Mouse (Mus musculus) neural tube, embryonic 15.5 days (tissue): ENCODE measurements around the gene Sema6c. TPM values are rescaled to one million over a fixed set of nuclear protein-coding genes. Genes with fewer than 3 reads are reported as not detected.
A peak's percentile ranks its signal among the peaks of the same experiment; 100 is the strongest.

Experiments
- ATAC-seq: fragments of 200-750 bp; cut with Nextera tagmentation; 2 replicates; pipeline ENCODE4 v1.8.0; 2017; ENCODE audit warnings: mild to moderate bottlenecking, moderate TSS enrichment, moderate library complexity; ENCODE audit not compliant: low FRiP score
- H3K27ac ChIP-seq: fragments of 300-500 bp; sonication (generic); replicated peaks from 2 replicates; pipeline ENCODE4 v1.5.1; 2015; ENCODE audit warnings: mild to moderate bottlenecking, inconsistent platforms
- H3K27me3 ChIP-seq: fragments of 300-500 bp; sonication (generic); replicated peaks from 2 replicates; pipeline ENCODE4 v1.6.1; 2015; ENCODE audit warnings: inconsistent platforms
- H3K36me3 ChIP-seq: fragments of 300-500 bp; sonication (generic); 2 replicates; pipeline ENCODE4 v1.6.1; 2015; ENCODE audit warnings: inconsistent platforms
- H3K4me1 ChIP-seq: fragments of 300-500 bp; sonication (generic); 2 replicates; pipeline ENCODE4 v1.6.1; 2015; ENCODE audit warnings: inconsistent platforms
- H3K4me2 ChIP-seq: fragments of 300-500 bp; sonication (generic); 2 replicates; pipeline ENCODE4 v1.6.1; 2015; ENCODE audit warnings: inconsistent platforms, mild to moderate bottlenecking, moderate library complexity
- H3K4me3 ChIP-seq: fragments of 300-500 bp; sonication (generic); replicated peaks from 2 replicates; pipeline ENCODE4 v1.5.1; 2015; ENCODE audit warnings: mild to moderate bottlenecking, inconsistent platforms
- H3K9ac ChIP-seq: fragments of 300-500 bp; sonication (generic); replicated peaks from 2 replicates; pipeline ENCODE4 v1.6.1; 2015; ENCODE audit warnings: mild to moderate bottlenecking, inconsistent platforms
- H3K9me3 ChIP-seq: fragments of 300-500 bp; sonication (generic); replicated peaks from 2 replicates; pipeline ENCODE4 v1.6.1; 2016; ENCODE audit warnings: inconsistent platforms
- WGBS: fragments of 180-500 bp; shearing (Covaris S2); methylation state at CpG from one replicate; pipeline ENCODE4 v1.1.7; 2015; ENCODE audit warnings: mixed read lengths; 5-methylcytosine and 5-hydroxymethylcytosine counted together
- polyA plus RNA-seq: library from polyadenylated mRNA; unstranded; fragments of >200 nt; fragmentation: Nextera tagmentation; extraction: Ambion mirVana; gene quantifications from 2 replicates; pipeline ENCODE4 v1.2.1, GENCODE M21; 2015

Gene Sema6c
- polyA plus RNA-seq, 1 experiment from 2014 or later: 24.4 TPM

DNA sequence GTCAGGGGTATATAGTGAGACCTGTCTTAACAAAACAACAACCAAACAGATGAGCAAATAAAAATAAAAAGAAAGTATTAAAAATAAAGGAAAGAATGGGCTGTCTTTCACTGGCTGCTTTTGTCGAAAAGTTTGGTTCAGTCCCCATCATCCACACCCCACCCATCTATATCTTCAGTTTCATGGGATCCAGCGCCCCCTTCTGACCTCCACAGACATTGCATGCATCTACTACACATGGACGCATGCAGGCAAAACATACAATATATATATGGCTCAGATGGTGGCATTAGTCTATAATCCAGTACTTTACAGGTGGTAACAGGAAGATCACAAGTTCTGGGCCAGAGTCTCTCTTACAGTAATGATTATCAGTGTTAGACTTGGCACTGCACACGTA, 6.4 kb upstream of the Sema6c start:
- no peak for ATAC-seq
- Histone ChIP-seq H3K27me3 (no peaks in the 10 kb centered on the region), H3K4me3 (no peak overlapping the region), H3K9me3 (no peaks in the 10 kb centered on the region), H3K36me3 (no peaks in the 10 kb centered on the region), H3K9ac (no peak overlapping the region), H3K27ac (no peak overlapping the region), H3K4me2 (no peak overlapping the region), H3K4me1 (no peaks in the 10 kb centered on the region)
- 51% methylated on average over 4 of the region's 4 CpGs for WGBS

DNA sequence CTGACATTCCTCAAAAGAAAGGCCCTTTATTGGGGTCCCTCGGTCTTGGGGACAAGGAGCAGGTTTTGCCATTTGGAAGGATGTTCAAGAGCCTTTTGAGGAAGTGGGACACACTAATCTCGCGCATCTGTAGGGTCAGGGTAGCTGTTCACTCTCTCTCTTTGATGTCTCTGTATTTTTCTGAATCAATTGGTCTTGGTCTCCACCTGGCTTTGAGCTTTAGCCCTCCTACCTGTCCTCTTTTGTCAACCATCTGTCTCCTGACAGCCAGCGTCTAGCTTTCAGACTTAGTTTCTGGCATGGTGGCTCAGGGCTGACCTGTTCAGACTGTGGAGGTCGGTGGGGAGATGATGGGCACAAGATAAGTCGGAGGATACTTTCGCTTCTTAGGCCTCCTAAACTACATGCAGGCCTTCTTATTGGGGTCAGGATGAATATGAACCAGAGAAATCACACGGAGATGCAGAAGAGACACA, 708 bp upstream of the Sema6c start:
- Histone ChIP-seq H3K9me3 (no peaks in the 10 kb centered on the region), H3K9ac (peak overlapping the region; percentile 59), H3K4me2 (peak overlapping the region; percentile 69), H3K36me3 (0 out of 2 replicates have a peak, but pooled peaks cover 3% of the 10 kb centered on the region), H3K4me1 (peaks cover 40% of the 10 kb centered on the region), H3K4me3 (peak overlapping the region; percentile 69), H3K27ac (peak overlapping the region; percentile 70), H3K27me3 (no peaks in the 10 kb centered on the region)
- WGBS: 13% methylated on average over 8 of the region's 8 CpGs
- ATAC-seq: no peak

DNA sequence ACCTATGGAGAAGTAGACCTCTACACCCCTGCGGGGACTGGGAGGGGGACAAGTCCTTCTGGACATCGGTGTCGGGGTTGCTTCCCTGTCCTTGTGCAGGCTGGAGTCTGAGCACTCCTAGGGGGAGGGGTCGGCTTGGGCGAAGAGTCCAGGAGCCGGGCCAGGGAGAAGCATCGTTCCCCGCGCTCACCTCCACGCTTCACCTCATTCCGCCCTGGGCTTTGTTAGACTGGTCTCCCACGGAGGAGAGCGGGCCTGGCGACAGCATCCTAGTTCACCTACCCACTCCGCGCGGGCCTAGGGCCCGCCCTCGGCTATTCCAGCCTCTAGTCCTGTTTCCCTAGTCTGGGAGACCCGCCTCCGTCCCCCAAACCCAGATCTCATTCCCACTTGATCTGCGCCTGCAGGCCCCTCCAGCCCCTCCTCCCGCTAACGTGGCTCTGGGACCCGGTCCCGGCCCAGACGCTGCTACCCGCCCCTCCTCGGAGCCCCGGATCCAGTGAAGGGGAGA, 839 bp downstream of the Sema6c start:
- H3K4me1 ChIP-seq: peaks cover 42% of the 10 kb centered on the region
- peak overlapping the region; percentile 69 for H3K4me2 ChIP-seq
- H3K27ac ChIP-seq: peak overlapping the region; percentile 74
- H3K4me3 ChIP-seq: peak overlapping the region; percentile 69
- peak overlapping the region; percentile 59 for H3K9ac ChIP-seq
- H3K27me3 ChIP-seq: no peaks in the 10 kb centered on the region
- peak; percentile 19 for ATAC-seq
- no peaks in the 10 kb centered on the region for H3K9me3 ChIP-seq
- under 1% methylated on average over 30 of the region's 30 CpGs for WGBS
- peaks cover 15% of the 10 kb centered on the region for H3K36me3 ChIP-seq

DNA sequence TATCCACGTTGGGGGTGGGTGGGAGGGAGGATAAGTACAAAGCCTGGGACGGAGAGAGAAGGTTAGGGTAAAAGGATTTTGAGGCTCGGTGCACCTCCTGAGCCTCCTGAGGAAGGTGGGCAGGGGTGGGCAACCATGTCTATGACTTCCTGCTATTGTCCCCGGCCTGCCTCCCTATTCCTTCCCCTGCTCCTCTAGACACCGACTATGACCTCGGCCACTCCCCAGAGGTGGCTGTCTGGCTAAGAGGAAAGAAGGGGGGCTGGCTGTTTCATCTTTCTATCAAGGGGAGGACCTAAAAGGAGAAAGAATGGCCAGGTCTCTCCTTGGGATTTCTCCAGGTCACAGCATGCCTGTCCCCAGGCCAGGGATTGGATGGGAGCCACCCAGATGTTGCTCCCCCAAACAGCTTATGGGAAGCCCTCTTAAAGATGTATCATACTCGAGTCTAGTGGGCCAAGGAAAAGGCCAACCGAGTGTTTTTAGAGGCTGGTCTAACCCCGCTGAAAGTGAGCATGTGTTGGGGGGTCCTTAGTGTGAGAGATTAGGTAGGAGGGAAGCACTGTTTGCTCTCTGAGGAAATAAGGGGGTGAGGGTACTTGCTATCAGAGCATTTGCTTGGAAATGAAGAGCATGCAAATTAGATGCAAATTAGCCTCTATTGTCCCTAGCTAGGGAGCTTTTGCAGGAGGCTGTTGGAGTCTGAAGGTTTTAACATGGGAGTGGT, 1.5 kb downstream of the Sema6c start:
- Histone ChIP-seq H3K27ac (peak overlapping the region; percentile 74), H3K36me3 (peaks cover 22% of the 10 kb centered on the region), H3K4me3 (peak overlapping the region; percentile 69), H3K4me1 (peaks cover 42% of the 10 kb centered on the region), H3K9ac (peak overlapping the region; percentile 59), H3K9me3 (no peaks in the 10 kb centered on the region), H3K4me2 (peak overlapping the region; percentile 69), H3K27me3 (no peaks in the 10 kb centered on the region)
- ATAC-seq: 0 out of 2 replicates have a peak, but pooled peaks have one; percentile 1
- WGBS: 3% methylated on average over 9 of the region's 9 CpGs

DNA sequence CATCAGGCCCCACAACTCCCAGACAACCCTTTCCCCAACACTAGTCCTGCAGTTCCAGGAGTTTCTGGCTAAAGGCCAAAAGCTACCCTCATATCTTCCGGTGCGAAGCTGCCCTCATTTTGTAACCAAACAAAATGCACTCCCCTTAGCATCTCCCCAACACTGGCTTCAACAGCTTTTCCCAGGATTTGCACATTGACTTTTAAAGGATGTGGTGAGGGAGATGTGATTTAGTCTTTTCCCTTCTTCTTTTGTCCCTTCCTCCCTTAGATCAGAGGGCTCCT, 2.0 kb downstream of the Sema6c start:
- Histone ChIP-seq H3K4me2 (peak overlapping the region; percentile 69), H3K9me3 (no peaks in the 10 kb centered on the region), H3K4me1 (peaks cover 42% of the 10 kb centered on the region), H3K4me3 (peak overlapping the region; percentile 69), H3K36me3 (peaks cover 27% of the 10 kb centered on the region), H3K9ac (peak overlapping the region; percentile 59), H3K27ac (peak overlapping the region; percentile 74), H3K27me3 (peaks cover 4% of the 10 kb centered on the region; the same call in 1 of the 2 replicates)
- WGBS: 10% methylated on average over 2 of the region's 2 CpGs
- no peak for ATAC-seq

DNA sequence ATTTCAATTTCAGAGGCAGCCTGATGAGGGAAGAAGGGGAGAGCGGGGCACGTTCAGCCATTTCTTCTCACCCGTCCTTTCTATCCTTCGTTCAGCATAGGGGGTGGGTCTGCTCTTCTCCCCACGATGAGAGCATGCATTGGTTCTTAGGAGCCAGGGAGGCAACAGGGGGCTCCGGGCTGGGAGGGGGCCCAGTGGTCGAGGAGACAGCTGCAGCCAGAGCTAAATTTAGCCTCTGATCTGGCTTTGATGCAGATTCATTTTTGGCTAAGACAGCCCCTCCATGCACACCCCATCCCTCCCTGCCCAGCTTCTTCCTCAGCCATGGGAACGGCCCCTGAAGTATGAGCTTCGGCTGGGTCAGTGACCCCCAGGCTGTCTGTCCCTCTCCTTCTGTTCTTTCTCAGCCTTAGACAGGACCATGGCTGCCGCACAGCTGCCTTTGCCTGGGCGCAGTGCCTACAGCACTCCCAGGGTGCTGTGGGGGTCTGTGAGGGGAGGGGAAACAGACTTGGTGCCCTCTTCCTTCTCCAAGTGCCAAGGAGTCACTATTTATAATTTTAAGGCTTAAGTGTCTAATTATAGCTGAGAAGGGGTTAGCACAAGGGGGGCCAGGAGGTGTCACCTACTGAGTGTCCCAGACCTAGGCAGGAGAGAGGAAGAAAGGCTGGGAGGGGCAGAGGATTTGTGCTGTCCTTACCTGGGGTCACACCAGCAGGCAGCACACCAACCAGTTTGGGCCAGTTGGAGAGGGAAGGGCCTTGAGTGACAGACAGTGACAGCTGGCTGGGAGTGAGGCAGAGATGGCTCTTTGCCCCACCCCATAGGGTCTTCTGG, 3.4 kb downstream of the Sema6c start:
- Histone ChIP-seq H3K27me3 (peaks cover 14% of the 10 kb centered on the region), H3K36me3 (peaks cover 40% of the 10 kb centered on the region), H3K27ac (no peak overlapping the region), H3K9me3 (no peaks in the 10 kb centered on the region), H3K4me3 (no peak overlapping the region), H3K9ac (no peak overlapping the region), H3K4me2 (peak overlapping the region; percentile 69), H3K4me1 (peaks cover 42% of the 10 kb centered on the region)
- 52% methylated on average over 11 of the region's 11 CpGs for WGBS
- no peak for ATAC-seq

DNA sequence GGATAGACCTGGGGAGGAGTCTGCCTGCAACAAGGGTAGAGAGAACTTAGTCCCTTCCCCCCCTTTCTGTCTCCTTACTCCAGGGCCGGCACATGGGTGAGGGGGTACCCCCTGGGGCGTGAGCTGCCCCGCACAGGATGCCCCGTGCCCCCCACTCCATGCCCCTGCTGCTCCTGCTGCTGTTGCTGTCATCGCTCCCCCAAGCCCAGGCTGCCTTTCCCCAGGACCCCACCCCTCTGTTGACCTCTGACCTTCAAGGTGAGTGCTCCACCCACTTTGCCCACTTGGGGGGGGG, 3.9 kb downstream of the Sema6c start:
- no peak for ATAC-seq
- no peak overlapping the region for H3K4me3 ChIP-seq
- H3K27ac ChIP-seq: no peak overlapping the region
- H3K36me3 ChIP-seq: peaks cover 46% of the 10 kb centered on the region
- 82% methylated on average over 5 of the region's 5 CpGs for WGBS
- 0 out of 2 replicates have a peak overlapping the region, but pooled peaks have one; percentile 69 for H3K4me2 ChIP-seq
- no peak overlapping the region for H3K9ac ChIP-seq
- no peaks in the 10 kb centered on the region for H3K9me3 ChIP-seq
- H3K4me1 ChIP-seq: peaks cover 41% of the 10 kb centered on the region
- peaks cover 19% of the 10 kb centered on the region for H3K27me3 ChIP-seq

DNA sequence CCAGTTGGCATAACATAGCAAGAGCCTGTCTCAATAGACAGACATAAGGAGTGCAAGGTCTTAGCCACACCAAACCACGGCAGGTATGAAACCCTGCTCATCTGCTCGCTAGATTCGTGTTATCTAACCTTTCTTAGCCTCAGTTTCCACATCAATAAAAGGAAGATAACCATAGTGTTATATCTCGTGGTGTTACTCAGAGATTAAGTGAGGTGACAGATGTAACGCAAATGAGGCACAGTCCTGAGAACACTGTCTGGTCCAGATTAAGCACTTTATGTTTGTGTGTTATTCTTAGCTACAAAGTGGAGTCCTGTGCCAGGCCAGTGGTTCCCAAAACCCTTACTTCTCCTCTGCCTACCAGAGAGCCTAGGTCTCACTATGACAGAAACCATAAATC, 4.6 kb downstream of the Sema6c start:
- H3K4me3 ChIP-seq: no peak overlapping the region
- no peak for ATAC-seq
- WGBS: 84% methylated on average over 5 of the region's 5 CpGs
- H3K27me3 ChIP-seq: peaks cover 26% of the 10 kb centered on the region
- H3K36me3 ChIP-seq: peaks cover 52% of the 10 kb centered on the region
- H3K4me2 ChIP-seq: no peak overlapping the region
- no peak overlapping the region for H3K9ac ChIP-seq
- peaks cover 34% of the 10 kb centered on the region for H3K4me1 ChIP-seq
- H3K9me3 ChIP-seq: no peaks in the 10 kb centered on the region
- no peak overlapping the region for H3K27ac ChIP-seq

DNA sequence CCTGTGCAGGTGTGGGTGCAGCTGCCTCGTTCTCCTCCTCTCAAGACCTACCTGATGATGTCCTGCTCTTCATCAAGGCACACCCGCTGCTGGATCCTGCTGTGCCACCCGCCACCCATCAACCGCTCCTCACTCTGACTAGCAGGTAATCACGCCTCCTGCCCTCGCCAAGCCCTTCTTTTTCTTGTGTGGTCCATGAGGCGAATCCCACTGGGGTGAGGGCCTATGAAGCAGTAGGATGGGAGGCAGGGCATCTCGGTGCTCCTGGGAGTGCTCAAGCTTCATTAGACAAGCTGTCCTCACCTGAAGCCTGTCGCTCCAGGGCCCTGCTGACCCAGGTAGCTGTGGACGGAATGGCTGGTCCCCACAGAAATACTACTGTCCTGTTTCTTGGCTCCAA, 9.7 kb downstream of the Sema6c start:
- WGBS: 90% methylated on average over 10 of the region's 10 CpGs
- ATAC-seq: no peak
- peaks cover 20% of the 10 kb centered on the region for H3K4me1 ChIP-seq

DNA sequence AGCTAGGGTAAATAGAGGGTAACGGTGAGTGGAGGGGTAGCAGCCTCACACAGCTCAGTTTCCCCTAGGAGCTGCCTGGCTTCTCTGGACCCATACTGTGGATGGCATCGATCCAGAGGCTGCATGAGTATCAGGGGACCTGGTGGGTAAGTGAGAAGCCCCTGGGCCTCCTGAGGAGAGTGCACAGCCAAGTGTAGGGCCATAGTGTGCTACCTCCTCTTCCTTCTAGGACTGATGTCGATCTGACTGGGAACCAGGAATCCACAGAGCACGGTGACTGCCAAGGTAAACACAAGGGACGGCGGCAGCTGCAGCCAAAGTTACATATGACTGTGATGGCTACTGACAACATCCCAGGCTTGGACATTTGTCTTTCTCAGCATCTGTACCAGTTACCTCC, 10.8 kb downstream of the Sema6c start:
- Histone ChIP-seq H3K36me3 (peaks cover 73% of the 10 kb centered on the region), H3K9me3 (no peaks in the 10 kb centered on the region), H3K4me3 (no peak overlapping the region), H3K4me2 (no peak overlapping the region), H3K4me1 (peaks cover 20% of the 10 kb centered on the region), H3K9ac (no peak overlapping the region), H3K27me3 (peaks cover 53% of the 10 kb centered on the region), H3K27ac (no peak overlapping the region)
- no peak for ATAC-seq
- 68% methylated on average over 6 of the region's 6 CpGs for WGBS

More for the DNA sequence above, 9.7 kb downstream of the Sema6c start:
- Histone ChIP-seq H3K9me3 (no peaks in the 10 kb centered on the region), H3K9ac (no peak overlapping the region), H3K27ac (no peak overlapping the region), H3K27me3 (peaks cover 53% of the 10 kb centered on the region), H3K36me3 (peaks cover 80% of the 10 kb centered on the region), H3K4me3 (no peak overlapping the region), H3K4me2 (no peak overlapping the region)

DNA sequence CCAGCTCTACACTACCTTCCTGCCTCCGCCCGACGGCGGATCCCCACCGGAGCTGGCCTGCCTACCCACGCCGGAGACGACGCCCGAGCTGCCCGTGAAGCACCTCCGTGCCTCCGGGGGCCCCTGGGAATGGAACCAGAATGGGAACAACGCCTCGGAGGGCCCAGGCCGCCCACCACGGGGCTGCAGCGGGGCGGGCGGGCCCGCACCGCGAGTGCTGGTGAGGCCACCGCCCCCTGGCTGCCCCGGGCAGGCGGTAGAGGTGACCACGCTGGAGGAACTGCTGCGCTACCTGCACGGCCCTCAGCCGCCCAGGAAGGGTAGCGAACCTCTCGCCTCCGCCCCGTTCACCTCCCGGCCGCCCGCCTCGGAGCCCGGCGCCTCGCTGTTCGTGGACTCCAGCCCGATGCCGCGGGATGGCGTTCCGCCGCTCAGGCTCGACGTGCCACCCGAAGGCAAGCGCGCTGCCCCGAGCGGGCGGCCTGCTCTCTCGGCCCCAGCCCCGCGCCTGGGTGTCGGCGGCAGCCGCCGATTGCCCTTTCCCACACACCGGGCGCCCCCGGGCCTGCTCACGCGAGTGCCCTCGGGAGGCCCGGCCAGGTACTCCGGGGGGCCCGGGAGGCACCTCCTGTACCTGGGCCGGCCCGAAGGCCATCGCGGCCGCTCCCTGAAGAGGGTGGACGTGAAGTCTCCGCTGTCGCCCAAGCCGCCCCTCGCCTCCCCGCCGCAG, 12.4 kb downstream of the Sema6c start:
- H3K4me2 ChIP-seq: peak overlapping the region; percentile 51
- 18% methylated on average over 75 of the region's 84 CpGs for WGBS
- no peak for ATAC-seq
- peaks cover 20% of the 10 kb centered on the region for H3K4me1 ChIP-seq
- peaks cover 47% of the 10 kb centered on the region for H3K27me3 ChIP-seq
- H3K4me3 ChIP-seq: peak overlapping the region; percentile 14; the same call in 1 of the 2 replicates
- H3K9ac ChIP-seq: no peak overlapping the region
- H3K36me3 ChIP-seq: peaks cover 57% of the 10 kb centered on the region
- H3K27ac ChIP-seq: no peak overlapping the region
- no peaks in the 10 kb centered on the region for H3K9me3 ChIP-seq
